Mouse (Mus musculus) telencephalon, adult 2 months (tissue): Measurements from ENCODE around the gene Ccdc194.
"Not testable (repeated sequence)": the region's sequence is repeated elsewhere in the genome, so short reads cannot be mapped to it uniquely, and the experiment has no call there.

ENCODE experiments used
- DNase-seq: peaks from one replicate; pipeline ENCODE4 v3.0.0-alpha.2; 2011; ENCODE audit warnings: low read depth, low spot score

The Ccdc194 gene

DNA sequence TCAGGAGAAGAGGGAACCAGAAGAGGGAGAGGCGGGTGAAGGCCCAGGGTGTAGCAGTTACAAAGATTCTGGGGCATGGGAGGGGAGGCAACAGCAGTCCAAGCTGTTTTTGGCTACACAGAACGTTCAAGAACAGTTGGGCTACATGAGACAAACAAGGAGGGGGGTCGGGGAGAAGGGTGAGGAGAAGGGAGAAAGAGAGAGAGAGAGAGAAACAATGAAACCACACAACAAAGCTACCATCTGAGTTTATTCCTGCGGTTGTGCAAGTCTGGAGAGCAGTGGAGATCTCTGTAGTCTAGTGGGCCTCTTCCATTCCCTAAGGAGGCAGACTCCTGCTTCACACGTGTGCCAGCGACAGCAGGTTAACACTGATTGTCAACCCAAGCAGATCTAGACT lies 28.5 kb upstream of the Ccdc194 start:
- DNase-seq = no peak

DNA sequence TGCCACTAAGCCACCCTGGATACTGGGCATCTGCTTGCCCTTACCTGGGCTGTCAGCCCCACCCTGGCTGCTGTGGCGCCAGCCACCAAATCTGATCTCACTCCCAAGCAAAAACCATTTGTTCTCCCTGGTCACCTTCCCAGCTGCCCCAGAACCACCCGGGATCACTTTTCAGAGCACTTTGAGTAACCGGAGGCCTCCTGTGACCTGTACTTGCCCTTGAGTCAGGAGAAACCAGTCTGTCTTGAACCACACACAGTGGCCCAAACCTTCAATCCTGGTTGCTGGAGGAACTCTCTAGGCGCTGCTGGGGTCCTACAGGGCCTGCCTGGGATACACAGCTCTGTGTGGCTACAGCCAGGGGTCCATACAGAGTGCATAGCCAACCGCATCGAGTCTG lies 27.3 kb upstream of the Ccdc194 start:
- DNase-seq = no peak

DNA sequence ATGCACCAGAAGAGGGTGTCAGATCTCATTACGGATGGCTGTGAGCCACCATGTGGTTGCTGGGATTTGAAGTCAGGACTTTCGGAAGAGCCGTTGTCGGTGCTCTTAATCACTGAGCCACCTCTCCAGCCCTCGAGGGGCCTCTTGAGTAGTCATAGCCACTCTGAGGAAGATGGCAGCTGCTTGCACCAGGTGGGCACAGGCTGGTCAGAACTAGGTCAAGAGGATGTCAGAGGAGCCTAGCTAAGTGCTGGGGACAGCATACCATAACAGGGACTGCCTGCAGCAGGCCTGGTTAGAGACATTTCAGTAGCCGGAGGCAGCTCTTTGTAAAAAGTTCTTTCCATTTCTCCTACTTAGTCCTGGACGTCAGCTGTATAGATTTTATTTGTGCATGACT lies 25.2 kb upstream of the Ccdc194 start:
- DNase-seq = no peak

GRCm38 (mm10) chr8:71547590-71547989 lies 22.1 kb upstream of the Ccdc194 start:
- DNase-seq = no peak

- no peak for DNase-seq
Measured at GRCm38 (mm10) chr8:71545053-71545452, 19.5 kb upstream of the Ccdc194 start.

GRCm38 (mm10) chr8:71543755-71544154 lies 18.2 kb upstream of the Ccdc194 start:
- no peak for DNase-seq

- DNase-seq = peak; percentile 100
Measured at GRCm38 (mm10) chr8:71542632-71543343, 17.3 kb upstream of the Ccdc194 start, which contains the start of gene Mvb12a. Gene Mvb12a (plus strand): TSS chr8:71542922.

- DNase-seq = peak; percentile 12
Measured at GRCm38 (mm10) chr8:71537028-71537867, 11.7 kb upstream of the Ccdc194 start, which contains the start of gene Bst2. Gene Bst2 (minus strand): TSS chr8:71537456.

DNA sequence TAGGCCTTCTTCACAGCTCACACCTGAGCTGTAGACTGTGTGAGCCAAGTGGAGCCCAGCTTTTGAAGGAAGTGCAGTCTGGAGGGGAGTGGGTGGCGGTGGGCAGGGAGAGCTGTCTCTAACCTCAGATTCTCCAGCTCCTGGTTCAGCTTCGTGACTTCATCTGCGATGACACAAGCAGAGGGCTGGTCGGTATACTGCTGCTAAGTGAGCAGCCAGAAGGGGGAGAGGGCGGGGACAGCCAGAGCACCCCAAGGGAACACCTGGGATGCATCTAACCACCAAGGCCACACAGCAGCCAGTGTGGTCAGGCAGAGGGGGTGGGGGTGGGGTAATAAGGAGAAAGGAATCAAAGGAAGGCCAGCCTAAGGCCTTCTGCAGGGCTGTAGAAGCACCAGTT lies 10.2 kb upstream of the Ccdc194 start:
- peak; percentile 17 for DNase-seq

GRCm38 (mm10) chr8:71534263-71534810 lies 8.8 kb upstream of the Ccdc194 start:
- DNase-seq = no peak

DNA sequence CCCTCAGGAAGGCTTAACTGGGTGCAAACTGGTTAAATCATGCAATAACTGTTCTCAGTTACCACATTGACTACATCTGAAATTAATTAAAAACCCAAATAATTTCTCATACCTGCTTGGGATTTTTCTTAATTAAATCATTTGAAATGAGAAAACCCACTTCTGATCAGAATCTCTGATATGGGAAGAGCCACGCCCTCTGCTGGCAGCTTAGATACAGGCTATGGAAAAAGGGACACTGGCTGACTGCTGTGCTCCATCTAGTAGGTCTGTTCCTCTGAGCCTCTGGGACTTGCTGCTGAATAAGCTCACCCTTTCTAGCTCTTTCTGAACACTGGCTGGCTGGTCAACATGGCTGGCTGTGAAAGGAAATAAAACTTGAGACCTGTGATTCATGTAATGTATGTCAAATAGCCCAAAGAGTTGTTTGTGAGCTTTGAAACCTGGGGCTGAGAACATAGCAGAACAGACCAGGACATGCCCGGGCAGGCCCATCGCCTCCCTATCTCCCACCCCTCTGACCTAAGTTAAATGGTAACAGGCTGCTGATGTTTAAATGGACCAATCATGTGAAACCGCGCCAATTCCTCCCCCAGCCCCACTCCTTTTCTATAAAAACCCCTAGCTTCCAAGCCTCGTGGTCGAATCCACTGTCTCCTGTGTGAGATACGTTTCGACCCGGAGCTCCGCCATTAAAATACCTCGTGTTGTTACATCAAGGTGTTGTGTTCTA lies 5.4 kb upstream of the Ccdc194 start:
- not testable (repeated sequence) for DNase-seq

DNA sequence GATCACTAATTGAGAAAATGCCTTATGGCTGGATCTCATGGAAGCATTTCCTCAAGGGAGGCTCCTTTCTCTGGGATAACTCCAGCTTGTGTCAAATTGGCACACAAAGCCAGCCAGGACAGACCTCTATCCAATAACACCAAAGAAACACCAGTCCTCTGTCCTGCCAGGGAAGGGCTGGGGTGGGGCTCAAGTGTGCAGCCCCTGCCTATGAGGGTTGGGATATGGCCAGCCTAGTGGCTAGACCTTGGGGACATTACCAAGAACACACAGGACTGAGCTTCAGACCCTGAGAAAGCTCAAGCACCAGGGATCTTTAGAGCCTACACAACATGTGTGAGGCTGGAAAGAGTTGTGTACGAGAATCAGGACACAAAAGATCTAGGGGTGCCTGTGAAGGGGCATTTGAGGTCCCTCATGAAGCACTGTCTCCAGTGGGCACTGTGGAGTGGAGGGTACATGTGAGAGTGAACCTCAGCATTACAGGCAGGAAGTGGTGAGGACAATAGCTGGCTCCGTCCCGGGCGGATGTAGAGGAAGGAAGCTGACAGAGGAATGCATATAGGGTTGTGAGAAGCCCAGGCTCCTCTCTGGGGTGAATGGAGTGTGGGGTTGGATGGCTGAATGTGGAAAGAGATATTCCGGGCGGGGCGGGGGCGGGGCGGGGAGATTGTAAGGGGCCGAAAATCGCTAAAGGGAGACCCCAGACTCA lies 3.0 kb upstream of the Ccdc194 start:
- no peak for DNase-seq

- no peak for DNase-seq
Measured at GRCm38 (mm10) chr8:71527162-71527870, 1.8 kb upstream of the Ccdc194 start.

GRCm38 (mm10) chr8:71526272-71526671 lies 761 bp upstream of the Ccdc194 start:
- DNase-seq = no peak

GRCm38 (mm10) chr8:71521634-71522033 lies 3.9 kb downstream of the Ccdc194 start:
- peak; percentile 79 for DNase-seq

DNA sequence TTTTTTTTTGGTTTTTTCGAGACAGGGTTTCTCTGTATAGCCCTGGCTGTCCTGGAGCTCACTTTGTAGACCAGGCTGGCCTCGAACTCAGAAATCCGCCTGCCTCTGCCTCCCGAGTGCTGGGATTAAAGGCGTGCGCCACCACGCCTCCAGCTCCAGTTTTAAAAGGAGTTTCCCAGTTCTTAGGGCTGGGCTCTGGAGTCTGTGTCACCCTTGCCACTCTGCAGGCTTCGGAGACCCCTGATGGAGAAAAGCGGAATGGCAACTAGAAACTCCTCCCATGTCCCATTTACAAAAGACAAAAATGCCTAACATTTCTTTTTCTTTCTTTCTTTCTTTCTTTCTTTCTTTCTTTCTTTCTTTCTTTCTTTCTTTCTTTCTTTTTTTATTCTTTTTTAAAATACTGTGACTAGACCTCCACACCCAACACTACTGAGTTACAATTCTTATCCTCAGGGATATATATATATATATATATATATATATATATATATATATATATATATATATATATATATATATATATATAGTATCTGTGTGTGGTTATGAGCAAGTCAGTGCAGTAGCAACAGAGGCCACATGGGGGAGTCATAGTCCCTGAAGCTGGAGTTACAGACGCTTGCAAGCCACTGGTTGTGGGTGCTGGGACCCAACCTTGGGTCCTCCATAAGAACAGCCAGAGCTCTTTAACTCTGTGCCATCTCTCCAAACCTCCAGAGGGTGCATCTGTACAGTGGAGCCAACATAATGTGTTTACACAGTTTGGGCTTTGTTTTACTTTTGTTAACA lies 6.3 kb downstream of the Ccdc194 start:
- not testable (repeated sequence) for DNase-seq

DNA sequence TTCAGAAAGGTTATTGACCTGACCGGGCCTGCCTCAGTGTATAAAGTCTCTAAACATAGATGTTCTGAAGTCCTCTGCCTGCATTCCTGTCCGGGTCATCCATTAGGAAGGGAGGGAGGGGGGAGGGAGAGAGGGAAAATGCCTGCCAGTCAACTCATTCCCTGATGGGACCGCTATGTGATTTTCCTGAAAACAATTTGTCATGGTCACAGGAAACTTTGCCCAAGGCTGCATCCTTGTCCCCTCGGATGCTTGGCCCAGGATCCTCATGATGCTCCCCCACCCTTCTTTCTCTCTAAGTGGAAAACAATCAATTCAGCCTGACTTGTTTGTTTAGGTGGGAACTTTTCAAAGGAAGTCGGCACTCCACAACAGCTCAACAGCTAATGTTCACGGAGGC lies 8.7 kb downstream of the Ccdc194 start:
- DNase-seq = no peak

- no peak for DNase-seq
Measured at GRCm38 (mm10) chr8:71515043-71515442, 10.5 kb downstream of the Ccdc194 start.

DNA sequence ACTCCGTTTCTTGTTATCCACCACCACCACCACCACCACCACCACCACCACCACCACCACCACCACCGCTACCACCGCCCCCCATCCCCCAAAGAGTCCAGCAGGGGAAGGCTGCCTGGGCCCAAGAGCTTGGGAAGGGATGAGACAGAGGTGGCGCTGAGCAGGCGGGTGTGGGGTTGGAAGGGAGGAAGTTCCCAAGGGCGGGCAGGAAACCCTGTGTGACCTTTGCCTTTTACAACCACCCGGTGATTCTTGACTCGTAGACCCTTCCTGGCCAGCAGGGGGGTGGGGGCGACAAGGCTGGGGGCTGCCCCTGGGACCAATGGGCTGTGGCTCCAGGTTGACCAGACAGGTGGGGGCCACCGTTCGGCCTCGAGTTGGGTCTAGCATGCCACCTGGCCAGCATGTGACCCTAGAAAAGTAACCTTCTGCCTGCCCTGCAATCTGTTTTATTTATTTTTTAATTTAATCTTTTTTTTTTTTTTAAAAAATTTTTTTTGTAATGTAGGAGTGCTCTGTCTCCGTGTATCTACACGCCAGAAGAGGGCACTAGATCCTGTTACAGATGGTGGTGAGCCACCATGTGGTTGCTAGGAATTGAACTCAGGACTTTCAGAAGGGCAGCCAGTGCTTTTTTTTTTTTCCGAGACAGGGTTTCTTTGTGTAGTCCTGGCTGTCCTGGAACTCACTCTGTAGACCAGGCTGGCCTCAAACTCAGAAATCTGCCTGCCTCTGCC lies 12.3 kb downstream of the Ccdc194 start:
- DNase-seq = no peak
